Mouse (Mus musculus) ES-Bruce4 (cell line): ENCODE measurements around the gene Tbcel.

Experiments used
- CTCF ChIP-seq: IDR thresholded peaks from one replicate; pipeline ENCODE4 v1.8.1; 2011; ENCODE audit warnings: low read depth, low read length
- EP300 ChIP-seq: IDR thresholded peaks from 2 replicates; pipeline ENCODE4 v1.6.1; 2011; ENCODE audit warnings: low read depth, low read length; ENCODE audit not compliant: insufficient read depth
- POLR2A ChIP-seq: IDR thresholded peaks from one replicate; pipeline ENCODE4 v1.8.1; 2011; ENCODE audit warnings: low read length; ENCODE audit not compliant: insufficient read depth

- TF ChIP-seq POLR2A = no peak
- no peak for TF ChIP-seq CTCF
- no peak for TF ChIP-seq EP300
These were observed 111.5 kb downstream of the Tbcel start for GRCm38 (mm10) chr9:42396141-42396540.
